Mouse (Mus musculus) lung, adult 2 months (tissue): ENCODE data around the gene Alox12. TPM values are rescaled to one million over a fixed set of nuclear protein-coding genes. Genes with fewer than 3 reads are reported as not detected.

Experiments used
- DNase-seq: peaks from one replicate; pipeline ENCODE4 v3.0.0; 2022
- H3K4me1 ChIP-seq: fragments of 200-500 bp; 2 replicates; pipeline ENCODE4 v1.6.1; 2011; ENCODE audit warnings: low read length; ENCODE audit not compliant: control insufficient read depth, insufficient read depth
- H3K4me3 ChIP-seq: fragments of 200-500 bp; replicated peaks from 2 replicates; pipeline ENCODE3; 2011; ENCODE audit warnings: low read depth, mild to moderate bottlenecking, control low read depth, low read length; ENCODE audit errors: extremely low read depth
- CTCF ChIP-seq: fragments of 200-500 bp; IDR thresholded peaks from 2 replicates; pipeline ENCODE4 v1.5.1; 2011; ENCODE audit warnings: mild to moderate bottlenecking, low read length, control low read depth; ENCODE audit not compliant: insufficient read depth
- POLR2A ChIP-seq: fragments of 200-500 bp; IDR thresholded peaks from 2 replicates; pipeline ENCODE4 v1.6.1; 2011; ENCODE audit warnings: low read depth, mild to moderate bottlenecking, control low read depth, low read length, borderline replicate concordance; ENCODE audit errors: extremely low read depth
- WGBS: fragments of 180-500 bp; shearing (Covaris S2); methylation state at CpG from one replicate; pipeline ENCODE4 v1.1.7; 2018; 5-methylcytosine and 5-hydroxymethylcytosine counted together
- polyA plus RNA-seq: library from polyadenylated mRNA; depleted of rRNA; stranded (reverse); fragments of >200 nt; gene quantifications from 2 replicates; pipeline ENCODE4 v1.2.3, GENCODE M21; 2012

Gene Alox12
- polyA plus RNA-seq, 1 experiment, result 9.2 TPM

DNA sequence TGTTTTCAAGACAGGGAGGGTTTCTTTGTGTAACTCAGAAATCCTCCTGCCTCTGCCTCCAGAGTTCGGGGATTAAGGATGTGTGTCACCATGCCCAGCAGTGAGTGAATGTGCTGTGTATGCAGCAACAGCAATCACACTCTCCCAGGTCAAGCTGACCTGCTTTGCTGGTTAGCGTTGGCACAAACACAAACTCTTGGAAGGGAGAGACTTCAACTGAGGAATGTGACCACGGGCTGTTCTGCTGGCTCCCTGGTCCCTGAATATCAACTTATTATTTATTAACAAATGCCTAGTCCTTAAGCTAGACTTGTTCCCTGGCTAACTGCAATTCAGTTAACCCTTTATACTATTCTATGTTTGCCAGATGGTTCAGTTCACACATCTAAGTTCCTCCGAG is 28.5 kb upstream of the Alox12 start:
- DNase-seq, result no peak
- no peak for TF ChIP-seq CTCF
- no peak for TF ChIP-seq POLR2A
- Histone ChIP-seq H3K4me3 (no peak overlapping the region), H3K4me1 (peaks cover 9% of the 10 kb centered on the region)
- 63% methylated on average over 4 of the region's 4 CpGs for WGBS

- WGBS, result 29% methylated on average over 3 of the region's 3 CpGs
- Histone ChIP-seq H3K4me3 (no peak overlapping the region), H3K4me1 (peaks cover 9% of the 10 kb centered on the region)
- TF ChIP-seq CTCF, result no peak
- TF ChIP-seq POLR2A, result no peak
- peak; percentile 46 for DNase-seq
Measured at GRCm38 (mm10) chr11:70280441-70280840, 25.3 kb upstream of the Alox12 start.

GRCm38 (mm10) chr11:70278961-70279360 is 23.8 kb upstream of the Alox12 start:
- H3K4me1 ChIP-seq, result peaks cover 9% of the 10 kb centered on the region
- H3K4me3 ChIP-seq, result no peak overlapping the region
- WGBS, result 86% methylated on average over 3 of the region's 3 CpGs
- TF ChIP-seq POLR2A, result no peak
- TF ChIP-seq CTCF, result no peak
- DNase-seq, result no peak

DNA sequence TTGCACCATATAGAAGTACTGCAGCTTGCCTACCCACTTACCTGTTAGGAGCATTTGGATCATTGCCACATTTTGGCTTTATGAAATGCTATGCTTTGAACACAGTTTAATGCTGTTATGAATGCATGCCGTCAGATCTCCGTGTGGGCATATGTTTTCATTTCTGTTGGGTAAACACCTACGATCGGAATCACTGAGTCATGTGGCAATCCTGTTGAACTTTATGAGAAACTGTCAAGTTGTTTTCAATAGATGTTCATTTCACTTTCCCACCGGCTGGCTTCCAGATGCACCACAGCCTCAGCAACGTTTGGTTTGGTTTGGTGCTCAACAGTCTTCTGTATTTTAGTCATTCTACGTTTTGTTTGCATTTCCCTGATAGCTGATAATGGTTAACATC is 16.5 kb upstream of the Alox12 start:
- 71% methylated on average over 7 of the region's 7 CpGs for WGBS
- H3K4me1 ChIP-seq, result 0 out of 2 replicates have a peak, but pooled peaks cover 2% of the 10 kb centered on the region
- no peak for DNase-seq
- no peak overlapping the region for H3K4me3 ChIP-seq
- TF ChIP-seq POLR2A (no peak), CTCF (no peak)

GRCm38 (mm10) chr11:70266405-70266804 is 11.3 kb upstream of the Alox12 start:
- WGBS, result 31% methylated on average over 1 of the region's 1 CpGs
- DNase-seq, result no peak
- H3K4me3 ChIP-seq, result no peak overlapping the region
- H3K4me1 ChIP-seq, result peaks cover 4% of the 10 kb centered on the region; the same call in 1 of the 2 replicates
- no peak for TF ChIP-seq CTCF
- no peak for TF ChIP-seq POLR2A

DNA sequence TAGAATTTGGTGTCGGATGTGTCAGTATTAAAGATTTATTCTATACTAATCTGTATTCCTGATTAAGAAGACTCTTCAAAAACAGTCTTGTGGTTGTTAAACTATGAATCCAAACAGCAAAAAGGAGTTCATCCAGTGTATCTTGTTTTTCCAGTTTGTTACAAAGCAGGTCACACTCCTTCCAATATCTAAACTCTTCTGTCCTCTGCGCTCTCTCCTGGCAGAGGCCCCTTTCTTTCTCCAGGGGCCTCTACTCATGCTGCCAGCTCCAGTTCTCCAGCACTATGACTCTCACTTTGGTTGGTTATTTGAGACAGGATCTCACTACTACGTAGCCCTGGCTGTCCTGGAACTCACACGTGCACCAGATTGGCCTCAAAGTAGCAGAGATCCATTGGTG is 10.7 kb upstream of the Alox12 start:
- no peak overlapping the region for H3K4me3 ChIP-seq
- no peak for DNase-seq
- peaks cover 4% of the 10 kb centered on the region; the same call in 1 of the 2 replicates for H3K4me1 ChIP-seq
- no peak for TF ChIP-seq CTCF
- no peak for TF ChIP-seq POLR2A
- 61% methylated on average over 4 of the region's 4 CpGs for WGBS

DNA sequence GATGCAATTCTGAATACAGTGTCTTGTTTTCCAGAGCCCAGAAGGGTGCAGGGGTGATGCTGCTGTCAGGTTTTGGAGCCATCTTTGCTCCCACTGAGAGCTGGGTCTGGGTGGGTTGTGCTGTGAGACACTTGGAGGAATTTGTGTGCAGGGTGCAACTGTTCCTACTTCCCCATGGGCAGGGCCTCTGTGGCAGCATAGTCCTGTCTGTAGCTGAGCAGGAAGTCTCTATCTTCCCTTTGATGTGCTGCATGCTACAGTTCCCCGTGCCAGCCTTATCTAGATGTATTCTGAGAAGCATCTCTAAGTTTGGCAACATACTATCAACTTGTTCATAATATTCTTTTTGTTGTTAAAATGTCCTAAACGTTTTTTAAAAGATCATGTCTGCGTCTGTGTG is 10.1 kb upstream of the Alox12 start:
- 36% methylated on average over 3 of the region's 3 CpGs for WGBS
- DNase-seq, result no peak
- TF ChIP-seq POLR2A, result no peak
- no peak for TF ChIP-seq CTCF

GRCm38 (mm10) chr11:70259035-70259434 is 3.9 kb upstream of the Alox12 start:
- no peak for TF ChIP-seq POLR2A
- no peak for TF ChIP-seq CTCF
- WGBS, result 85% methylated on average over 4 of the region's 4 CpGs
- Histone ChIP-seq H3K4me1 (peaks cover 6% of the 10 kb centered on the region), H3K4me3 (no peak overlapping the region)
- no peak for DNase-seq

More for the DNA sequence above, 10.1 kb upstream of the Alox12 start:
- Histone ChIP-seq H3K4me1 (peaks cover 4% of the 10 kb centered on the region; the same call in 1 of the 2 replicates), H3K4me3 (no peak overlapping the region)

- WGBS, result 11% methylated on average over 18 of the region's 18 CpGs
- peak; percentile 16 for DNase-seq
- TF ChIP-seq CTCF (no peak), POLR2A (no peak)
- Histone ChIP-seq H3K4me1 (peaks cover 6% of the 10 kb centered on the region), H3K4me3 (peak overlapping the region; percentile 36)
Measured at GRCm38 (mm10) chr11:70254337-70254736, 816 bp downstream of the Alox12 start.

GRCm38 (mm10) chr11:70251853-70252252 is 3.3 kb downstream of the Alox12 start:
- Histone ChIP-seq H3K4me3 (no peak overlapping the region), H3K4me1 (peaks cover 6% of the 10 kb centered on the region)
- TF ChIP-seq CTCF (no peak), POLR2A (no peak)
- WGBS, result 73% methylated on average over 8 of the region's 8 CpGs
- DNase-seq, result no peak
